Mouse (Mus musculus) T-helper 2 cell (primary cell): ENCODE data around the gene Ciao2a.

Experiments used
- in situ Hi-C: fragments of 300-600 bp; cut with MboI, MseI; formaldehyde crosslinking; loops from one replicate; pipeline ENCODE4 v1.15.1; 2025; ENCODE audit warnings: high pct_unique_total_duplicates

Gene Ciao2a

DNA sequence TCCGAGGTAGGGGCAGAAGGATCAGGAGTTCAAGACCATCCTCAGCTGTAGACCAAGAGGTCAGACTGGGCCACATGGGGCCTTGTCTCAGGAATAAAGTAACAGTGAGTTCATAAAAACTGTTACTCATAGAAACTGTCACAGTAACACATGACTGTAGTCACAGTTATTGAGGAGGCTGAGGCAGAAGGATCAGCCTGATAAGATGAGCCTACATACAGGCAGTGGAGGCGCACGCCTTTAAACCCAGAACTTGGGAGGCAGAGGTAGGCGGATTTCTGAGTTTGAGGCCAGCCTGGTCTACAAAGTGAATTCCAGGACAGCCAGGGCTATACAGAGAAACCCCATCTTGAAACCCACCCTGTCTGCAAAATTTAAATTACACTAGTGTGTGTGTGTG lies 6.3 kb upstream of the Ciao2a start:
- in situ Hi-C loops: loop anchor here (5.0 kb wide), 1 partner anchor 53 kb away; the partner anchor contains the start of gene Snx22

DNA sequence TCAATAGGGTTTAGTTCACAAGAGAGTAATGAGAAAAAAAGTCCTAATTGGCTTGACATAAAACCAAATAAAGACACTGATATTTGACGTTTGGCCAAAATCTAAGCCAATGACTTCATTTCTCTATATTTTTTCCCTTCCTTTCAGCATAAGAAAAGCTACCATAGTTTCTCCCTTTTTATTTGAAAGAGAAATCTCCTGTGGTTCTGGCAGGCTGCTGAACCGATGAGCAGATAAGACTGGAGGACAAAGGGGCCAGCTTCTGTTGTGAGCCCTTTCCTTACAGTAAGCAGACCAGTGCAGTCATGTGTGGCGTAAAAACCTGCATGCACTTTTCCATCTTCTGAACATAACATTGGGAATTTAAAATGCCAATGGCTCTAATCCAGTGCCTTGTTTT lies 5.5 kb upstream of the Ciao2a start:
- in situ Hi-C loops: loop anchor here (5.0 kb wide), 1 partner anchor 54 kb away; the partner anchor contains the start of gene Snx22

GRCm38 (mm10) chr9:66121421-66121820 lies 5.0 kb upstream of the Ciao2a start:
- in situ Hi-C loops: loop anchor here (5.0 kb wide), 1 partner anchor 54 kb away; the partner anchor contains the start of gene Snx22

GRCm38 (mm10) chr9:66123648-66124047 lies 2.8 kb upstream of the Ciao2a start:
- in situ Hi-C loops: loop anchor here (5.0 kb wide), 1 partner anchor 56 kb away; the partner anchor contains the start of gene Snx22

GRCm38 (mm10) chr9:66124111-66124531 lies 2.3 kb upstream of the Ciao2a start:
- in situ Hi-C loops: loop anchor here (5.0 kb wide), 1 partner anchor 57 kb away; the partner anchor contains the start of gene Snx22

DNA sequence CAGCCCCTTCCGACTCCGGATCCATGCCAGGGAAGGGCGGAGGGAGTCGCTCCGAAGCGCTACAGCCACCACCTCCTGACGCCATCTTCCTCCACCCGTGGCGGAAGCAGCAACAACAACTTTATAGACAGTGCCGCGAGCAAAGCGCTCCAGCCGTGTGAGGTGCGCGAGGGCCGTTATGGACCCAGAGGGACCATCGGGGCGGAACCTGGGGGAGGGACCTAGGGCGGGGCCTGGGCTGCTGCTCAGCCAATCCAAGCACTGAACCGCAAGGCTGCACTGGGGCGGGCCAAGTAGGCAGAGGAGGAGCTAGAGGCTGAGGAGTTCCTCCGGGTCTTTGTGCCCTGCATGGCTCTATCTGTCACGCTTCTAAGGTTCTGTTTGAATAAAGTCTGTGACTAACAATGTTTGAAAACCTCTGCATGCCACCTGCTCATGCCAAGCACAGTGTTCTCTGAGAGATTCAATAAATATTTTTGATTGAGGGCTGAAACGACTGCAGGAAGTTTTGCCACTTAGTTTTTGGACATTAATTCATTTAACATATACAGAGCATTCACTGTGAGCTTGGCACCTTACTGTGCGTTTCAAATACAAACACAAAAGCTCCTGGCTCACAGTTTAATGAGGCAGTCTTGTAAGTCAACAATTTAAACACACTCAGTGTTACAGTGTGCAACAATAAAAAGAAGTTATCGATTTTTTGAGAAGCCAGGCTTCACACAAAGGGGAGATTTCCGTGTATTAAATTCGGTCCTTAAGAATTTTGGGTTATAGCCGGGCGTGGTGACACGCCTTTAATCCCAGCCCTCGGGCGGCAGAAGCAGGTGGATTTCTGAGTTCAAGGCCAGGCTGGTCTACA lies 1.5 kb upstream of the Ciao2a start:
- in situ Hi-C loops: loop anchor here (5.0 kb wide), 1 partner anchor 58 kb away; the partner anchor contains the start of gene Snx22

GRCm38 (mm10) chr9:66125543-66126455 lies 612 bp upstream of the Ciao2a start:
- in situ Hi-C loops: no loop called here

DNA sequence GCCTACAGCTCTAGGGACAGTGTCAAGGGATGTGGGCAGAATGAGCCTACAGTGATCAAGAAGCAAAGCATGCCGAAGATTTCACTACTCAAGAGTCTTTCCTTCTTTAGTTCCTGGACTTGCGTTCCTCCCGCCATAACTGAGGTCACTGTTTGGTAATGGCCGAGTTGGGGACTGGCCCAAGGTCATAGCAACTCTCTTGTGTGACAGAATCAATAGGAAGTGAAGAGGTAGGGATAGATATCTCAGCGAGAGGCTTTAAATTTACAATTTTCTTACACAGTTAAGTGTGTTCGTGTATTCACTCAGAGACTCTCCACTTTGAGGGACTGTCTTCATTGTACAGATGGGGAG lies 759 bp downstream of the Ciao2a start:
- in situ Hi-C loops: no loop called here

DNA sequence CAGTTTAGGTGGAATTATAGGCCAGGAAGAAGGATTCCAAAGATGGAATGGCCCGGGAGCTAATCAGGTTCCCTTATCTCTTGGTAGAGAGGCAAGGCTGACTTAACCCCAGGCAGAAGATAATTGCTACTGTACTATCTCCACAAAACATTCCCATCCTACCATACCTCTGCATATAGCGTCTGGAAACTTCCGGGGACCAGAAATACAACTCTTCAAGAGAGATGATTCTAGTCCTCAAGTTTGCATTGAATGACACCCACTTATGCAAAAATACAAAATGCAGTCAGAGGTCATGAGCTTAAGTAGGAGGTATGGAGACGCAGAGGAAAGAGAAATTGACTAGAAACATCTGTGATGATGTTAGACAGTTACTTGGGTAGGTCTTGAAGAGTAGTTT lies 1.5 kb downstream of the Ciao2a start:
- in situ Hi-C loops: no loop called here

- in situ Hi-C loops: no loop called here
Measured at GRCm38 (mm10) chr9:66131466-66131865, 5.1 kb downstream of the Ciao2a start.

DNA sequence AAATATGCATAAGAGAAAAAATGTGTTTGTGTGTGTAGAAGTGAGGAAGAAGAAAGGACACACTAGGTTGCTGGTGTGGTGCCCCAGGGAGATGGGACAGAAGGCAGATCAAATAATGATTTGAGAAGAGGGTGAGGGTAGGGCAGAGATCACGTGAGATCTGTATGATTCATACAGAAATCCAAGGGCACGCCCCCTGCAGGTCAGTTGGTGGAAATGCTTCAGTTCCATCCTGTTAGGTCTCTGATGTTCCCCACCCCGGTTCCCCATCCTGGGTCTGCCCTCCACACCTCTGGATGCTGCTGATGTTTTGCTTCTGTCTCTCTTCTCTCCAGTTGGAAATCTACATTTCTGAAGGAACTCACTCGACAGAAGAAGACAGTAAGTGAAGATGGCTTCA lies 9.6 kb downstream of the Ciao2a start:
- in situ Hi-C loops: no loop called here

- in situ Hi-C loops: no loop called here
Measured at GRCm38 (mm10) chr9:66138193-66138592, 11.8 kb downstream of the Ciao2a start.

DNA sequence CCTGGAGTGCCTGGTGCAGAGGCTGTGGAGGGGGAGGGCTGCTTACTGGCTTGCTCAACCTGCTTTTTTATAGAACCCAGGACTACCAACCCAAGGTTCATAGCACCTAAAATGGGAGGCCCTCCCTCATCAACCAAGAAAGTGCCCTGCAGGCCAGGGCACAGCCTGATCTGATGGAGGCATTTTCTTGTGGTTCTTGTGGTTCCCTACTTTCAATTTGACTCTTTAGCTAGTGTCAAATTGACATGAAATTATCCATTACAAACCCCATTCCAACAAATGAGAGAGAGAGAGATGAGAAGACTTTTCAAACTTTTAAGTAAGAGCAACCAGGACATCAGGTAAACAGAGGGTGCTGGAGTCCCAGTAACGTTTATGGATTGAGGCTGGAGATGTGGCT lies 15.9 kb downstream of the Ciao2a start:
- in situ Hi-C loops: no loop called here

DNA sequence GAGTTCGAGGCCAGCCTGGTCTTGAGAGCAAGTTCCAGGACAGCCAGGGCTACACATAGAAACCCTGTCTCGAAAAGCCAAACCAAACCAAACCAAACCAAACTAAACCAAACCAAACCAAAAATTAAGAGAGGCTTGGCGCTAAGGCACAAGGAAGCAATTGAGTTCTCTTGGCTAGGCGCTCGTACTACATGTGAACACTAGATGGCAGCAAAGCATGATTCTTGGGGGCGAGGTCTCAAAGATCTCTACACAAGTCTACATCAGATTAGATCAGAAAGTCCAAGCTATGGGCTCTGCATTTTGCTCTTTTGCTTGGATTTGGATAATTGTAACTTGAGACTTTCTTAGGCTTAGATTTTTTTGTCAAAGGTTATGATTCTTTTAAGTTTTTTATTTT lies 17.8 kb downstream of the Ciao2a start:
- in situ Hi-C loops: no loop called here

- in situ Hi-C loops: no loop called here
Measured at GRCm38 (mm10) chr9:66146141-66146540, 19.7 kb downstream of the Ciao2a start.

- in situ Hi-C loops: no loop called here
Measured at GRCm38 (mm10) chr9:66152011-66152410, 25.6 kb downstream of the Ciao2a start.

GRCm38 (mm10) chr9:66153594-66153993 lies 27.2 kb downstream of the Ciao2a start:
- in situ Hi-C loops: no loop called here

- in situ Hi-C loops: no loop called here
Measured at GRCm38 (mm10) chr9:66154013-66154412, 27.6 kb downstream of the Ciao2a start.

GRCm38 (mm10) chr9:66155534-66155933 lies 29.1 kb downstream of the Ciao2a start:
- in situ Hi-C loops: no loop called here

DNA sequence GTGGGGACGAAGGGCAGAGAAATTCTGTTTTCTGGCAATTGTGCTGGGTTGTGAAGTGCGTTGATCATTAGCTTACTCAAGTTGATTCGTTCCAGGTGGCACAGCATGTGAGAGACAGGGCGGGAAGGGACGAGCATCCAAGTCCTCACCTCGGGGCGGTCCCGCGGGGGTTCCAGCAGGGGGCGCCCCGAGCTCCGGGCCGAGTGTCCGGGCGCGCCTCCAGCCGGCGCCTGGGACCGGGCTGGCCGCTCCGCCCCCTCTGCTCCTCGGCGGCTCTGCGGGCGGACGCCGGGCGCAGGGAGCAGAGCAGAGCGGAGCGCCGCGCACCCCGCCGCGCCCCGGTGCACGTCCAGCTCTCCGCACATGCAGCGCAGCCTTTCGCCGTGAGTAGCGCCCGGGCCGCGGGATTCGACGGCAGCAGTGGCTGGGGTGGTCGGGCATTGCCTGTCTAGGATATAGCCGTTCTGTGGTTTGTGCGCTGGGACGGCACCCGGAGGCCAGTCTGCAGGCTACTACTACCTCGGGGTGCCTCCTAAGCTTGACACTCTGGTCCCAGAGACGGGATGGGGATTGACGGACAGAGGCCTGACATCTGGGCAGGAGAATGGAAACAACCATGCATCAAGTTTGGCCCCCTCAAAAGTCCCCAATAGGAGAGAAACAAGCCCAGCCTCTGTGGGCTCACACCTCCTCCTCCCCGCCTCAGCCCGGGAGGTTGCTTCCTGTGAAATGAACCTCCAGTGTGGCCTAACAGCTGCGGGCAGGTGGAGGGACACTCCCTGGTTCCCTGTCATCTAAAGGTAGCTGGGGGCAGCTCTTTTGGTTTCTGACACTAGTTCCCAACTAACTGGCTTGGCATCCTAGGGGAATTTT lies 31.8 kb downstream of the Ciao2a start, which contains the start of gene Dapk2:
TSS of gene Dapk2 (plus strand) at position 266 of the 873 bp plus-strand sequence.
- in situ Hi-C loops: no loop called here

DNA sequence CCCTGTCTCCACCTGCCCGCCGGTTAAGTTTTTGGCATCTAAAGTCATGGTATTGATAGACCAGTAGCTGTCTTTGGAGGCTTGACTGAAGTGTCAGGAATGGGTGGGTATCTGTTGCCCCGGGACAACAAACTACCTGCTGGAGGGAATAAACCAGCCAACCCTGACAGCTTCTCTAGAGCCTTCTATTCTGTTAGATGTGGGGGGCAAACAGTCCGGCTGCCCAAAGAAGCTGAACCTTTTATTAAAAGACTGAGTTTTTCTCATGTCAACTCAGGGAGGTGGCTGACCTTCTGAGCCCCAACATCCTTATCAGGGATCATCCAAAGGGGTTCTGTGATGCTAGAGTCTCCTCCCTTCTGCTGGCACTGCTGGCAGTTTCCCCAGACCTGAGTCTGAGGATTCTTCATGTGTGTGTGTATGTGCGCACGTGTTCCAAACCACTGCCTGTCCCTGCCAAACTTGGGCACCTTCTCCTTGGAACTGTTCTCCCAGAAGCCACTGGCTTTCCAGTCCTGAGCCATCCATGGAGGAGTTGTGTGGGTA lies 32.5 kb downstream of the Ciao2a start:
- in situ Hi-C loops: no loop called here
